Mouse (Mus musculus) monocyte, adult 2 months (primary cell): ENCODE measurements at regions not wholly inside any gene's neighbourhood (a gene's known extent, or its start where the extent isn't known, plus 50 kb on each side); places are given as distances from the start of the nearest gene placed in this dataset.
"Not testable (repeated sequence)": the region's sequence is repeated elsewhere in the genome, so short reads cannot be mapped to it uniquely, and the experiment has no call there.

Experiments
- DNase-seq, 2 experiments: peaks; one replicate each; pipeline ENCODE4 v3.0.0; 2022; ENCODE audit warnings: low spot score in 2 of 2, low read depth in 1 of 2

DNA sequence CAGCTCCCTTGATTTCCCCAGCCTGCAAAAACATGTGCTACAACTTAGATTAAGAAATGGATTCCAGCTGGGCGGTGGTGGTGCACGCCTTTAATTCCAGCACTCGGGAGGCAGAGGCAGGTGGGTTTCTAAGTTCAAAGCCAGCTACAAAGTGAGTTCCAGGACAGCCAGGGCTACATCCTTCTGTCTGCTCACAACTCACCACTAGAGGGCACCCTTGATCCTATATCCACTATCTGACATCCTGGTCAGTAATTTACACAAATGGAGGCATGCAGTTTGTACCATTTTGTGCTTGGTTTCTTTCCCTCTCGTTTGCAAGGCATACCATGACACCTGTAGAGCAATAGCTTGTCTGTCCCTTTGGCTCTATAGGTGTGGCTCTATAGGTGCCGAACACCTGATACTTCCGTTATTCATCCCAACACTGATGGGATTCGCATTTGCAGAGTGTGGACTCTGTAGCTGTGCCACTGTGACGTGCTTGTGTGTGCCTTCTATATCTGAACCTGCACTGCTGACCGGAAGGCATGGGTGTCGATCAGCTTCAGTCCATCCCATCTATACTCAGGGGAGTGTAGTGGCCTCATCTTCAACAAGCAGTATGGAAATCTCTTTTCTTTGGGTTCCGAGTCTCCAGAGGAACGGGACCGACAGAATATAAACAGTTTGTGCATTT lies 108.4 kb upstream of the Spata13 start:
- DNase-seq = peak; percentile 4 to 12

GRCm38 (mm10) chr14:60525979-60526378 lies 107.8 kb upstream of the Spata13 start:
- no peak for DNase-seq

DNA sequence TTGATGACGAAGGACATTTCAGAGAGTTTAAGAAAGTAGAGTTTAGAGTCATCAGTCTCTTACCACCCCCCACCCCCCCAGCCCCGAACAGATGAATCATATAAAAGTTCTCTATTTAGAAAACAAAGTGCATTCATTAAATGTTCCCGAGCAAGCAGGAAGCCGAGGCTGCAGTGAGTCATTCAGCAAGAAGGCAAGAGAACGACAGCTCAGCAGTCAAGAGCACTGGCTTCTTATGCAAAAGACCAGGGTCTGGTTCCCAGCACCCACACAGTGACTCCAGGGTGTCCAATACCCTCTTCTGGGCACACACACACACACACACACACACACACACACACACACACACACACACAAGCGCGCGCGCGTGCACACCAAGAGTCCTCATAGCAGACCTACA lies 107.0 kb upstream of the Spata13 start:
- DNase-seq = no peak

DNA sequence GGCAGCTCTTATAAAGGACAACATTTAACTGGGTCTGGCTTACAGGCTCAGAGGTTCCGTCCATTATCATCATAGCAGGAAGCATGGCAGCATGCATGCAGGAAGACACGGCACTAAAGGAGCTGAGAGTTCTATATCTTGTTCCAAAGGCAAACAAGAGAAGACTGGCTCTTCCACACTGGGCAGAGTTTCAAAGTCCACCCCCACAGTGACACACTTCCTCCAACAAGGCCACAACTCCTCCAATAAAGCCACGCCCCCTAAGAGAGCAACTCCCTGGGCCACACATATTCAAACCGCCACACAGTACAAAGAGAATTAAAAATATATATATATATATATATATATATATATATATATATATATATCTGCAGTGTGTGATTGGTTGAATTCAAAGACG lies 105.8 kb upstream of the Spata13 start:
- no peak for DNase-seq

- no peak for DNase-seq
Measured at GRCm38 (mm10) chr14:60528520-60528919, 105.3 kb upstream of the Spata13 start.

DNA sequence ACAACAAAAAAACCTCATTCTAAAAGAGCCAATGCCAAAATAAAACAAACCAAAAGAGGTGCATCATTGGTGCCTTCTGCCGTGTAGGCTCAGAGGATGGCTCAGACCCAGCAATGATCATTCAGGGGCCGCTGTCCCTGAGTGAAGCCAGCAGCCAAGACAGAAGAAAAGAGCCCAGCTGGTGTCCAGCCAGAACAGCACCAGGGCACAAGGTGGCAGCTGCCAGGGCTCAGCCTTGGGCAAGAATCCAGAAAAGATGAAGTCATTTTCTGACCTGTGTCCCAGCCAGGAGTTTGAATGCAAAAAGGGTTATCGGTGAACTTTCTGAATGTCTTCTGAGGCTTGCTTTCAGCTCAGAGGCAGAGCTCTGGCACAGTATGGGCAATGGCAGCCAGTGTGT lies 104.8 kb upstream of the Spata13 start:
- DNase-seq = no peak

DNA sequence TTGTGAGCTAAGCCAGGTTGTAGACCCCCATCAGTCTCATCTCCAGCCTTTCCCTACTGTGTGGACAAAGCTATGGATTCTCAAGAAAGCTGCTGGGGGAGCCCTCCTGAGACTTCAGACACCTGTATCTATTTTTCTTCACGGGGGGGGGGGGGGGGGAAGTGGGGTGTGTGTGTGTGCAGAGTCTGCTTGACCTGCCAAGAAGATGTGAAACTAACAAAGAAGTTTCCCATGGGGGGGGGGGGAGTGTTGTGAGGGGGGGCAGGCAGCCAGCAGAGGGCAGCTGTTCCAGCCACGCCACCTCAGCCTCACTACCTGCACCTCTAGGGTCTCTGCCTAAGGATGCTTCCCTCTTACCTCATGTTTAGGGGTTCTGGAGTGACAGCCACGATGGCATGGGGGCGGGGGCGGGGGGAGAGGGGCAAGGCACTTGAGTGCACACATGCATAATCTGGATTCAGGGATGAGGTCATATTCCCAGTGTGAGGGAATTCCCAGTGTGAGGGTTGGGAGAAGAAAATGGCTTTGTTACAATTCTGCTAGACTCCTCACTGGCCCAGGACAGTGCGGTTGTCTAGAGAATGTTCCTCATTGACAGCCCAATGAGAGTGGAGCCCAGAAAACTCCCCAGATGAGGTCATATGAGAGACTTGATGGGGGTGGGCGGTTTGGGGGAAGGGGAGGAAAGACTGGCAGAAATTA lies 104.0 kb upstream of the Spata13 start:
- no peak for DNase-seq

DNA sequence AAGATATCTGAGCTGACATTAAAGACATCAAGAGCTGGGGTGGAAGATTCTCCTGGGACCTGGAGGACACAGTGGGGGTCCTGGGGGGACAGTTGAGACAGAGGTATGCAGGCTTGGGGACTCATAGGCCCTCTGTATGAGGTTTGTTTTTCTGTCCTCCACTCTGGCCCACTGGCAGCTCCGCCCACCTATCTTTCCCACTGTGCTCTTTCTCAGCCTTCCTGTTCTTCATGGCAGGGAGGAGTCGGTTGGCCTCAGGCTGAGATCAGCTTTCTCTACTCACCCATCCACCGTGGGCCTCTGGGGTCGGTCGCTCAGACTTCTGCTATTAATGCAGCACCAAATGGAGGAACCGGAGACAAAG lies 103.5 kb upstream of the Spata13 start:
- no peak for DNase-seq

DNA sequence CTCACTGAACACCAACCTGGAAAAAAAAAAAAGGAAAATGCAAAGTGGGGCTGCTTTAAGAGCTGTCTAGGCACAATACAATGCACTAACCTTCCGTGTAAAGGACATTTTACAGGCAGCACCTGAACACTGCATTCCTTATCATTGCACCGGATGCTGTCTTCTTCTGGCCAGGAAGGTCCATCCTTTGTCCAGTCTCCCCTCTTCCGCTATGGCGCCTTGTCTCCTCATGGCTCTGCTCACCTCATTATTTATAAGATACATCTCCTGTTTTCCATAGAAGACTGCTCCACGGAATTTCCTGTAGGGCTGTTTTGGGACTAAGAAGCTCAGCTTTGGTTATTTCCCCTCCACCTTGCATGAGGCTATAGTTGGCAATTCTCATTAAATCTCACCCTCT lies 102.8 kb upstream of the Spata13 start:
- DNase-seq = no peak

- no peak for DNase-seq
Measured at GRCm38 (mm10) chr14:60531766-60532165, 102.0 kb upstream of the Spata13 start.

- DNase-seq = no peak
Measured at GRCm38 (mm10) chr14:60533452-60534224, 100.2 kb upstream of the Spata13 start.

DNA sequence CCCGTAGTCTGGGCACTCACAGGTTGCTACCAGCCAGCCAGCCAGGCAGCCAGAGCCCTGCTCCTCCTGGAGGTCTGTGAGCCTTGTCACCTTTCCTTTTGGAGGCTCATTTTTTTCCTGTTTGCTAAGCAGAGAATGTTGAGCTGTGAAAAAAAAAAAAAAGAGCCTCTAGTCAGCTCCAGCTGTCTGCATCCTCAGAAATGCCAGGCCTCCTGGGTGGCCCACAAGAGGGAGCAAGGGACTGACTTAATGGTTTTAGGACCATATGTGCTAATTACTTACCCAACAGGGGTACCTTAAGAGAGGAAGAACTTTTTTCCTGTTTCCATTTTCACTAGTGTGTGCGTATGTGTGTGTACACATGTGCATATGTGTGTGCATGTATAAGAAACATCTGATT lies 94.8 kb upstream of the Spata13 start:
- DNase-seq = no peak

DNA sequence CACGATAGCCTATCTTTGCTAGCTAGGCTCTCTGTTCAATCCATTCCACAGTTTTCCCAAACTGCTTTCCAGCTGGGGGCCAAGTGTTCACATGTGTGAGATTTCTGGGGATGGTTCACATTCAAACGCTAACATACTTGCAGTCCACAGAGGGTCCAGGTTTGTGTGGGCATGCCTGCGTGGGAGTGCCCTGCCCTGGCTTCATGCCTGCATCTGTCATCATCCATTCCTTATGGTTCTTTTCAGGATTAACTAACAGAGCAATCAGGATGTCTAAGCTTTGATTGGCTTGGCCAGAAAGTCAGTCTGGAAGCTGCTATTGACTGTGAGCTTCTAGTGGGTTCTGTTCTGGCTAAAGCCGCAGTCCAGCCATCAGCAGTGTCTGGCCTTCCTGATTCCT lies 93.7 kb upstream of the Spata13 start:
- DNase-seq = no peak

DNA sequence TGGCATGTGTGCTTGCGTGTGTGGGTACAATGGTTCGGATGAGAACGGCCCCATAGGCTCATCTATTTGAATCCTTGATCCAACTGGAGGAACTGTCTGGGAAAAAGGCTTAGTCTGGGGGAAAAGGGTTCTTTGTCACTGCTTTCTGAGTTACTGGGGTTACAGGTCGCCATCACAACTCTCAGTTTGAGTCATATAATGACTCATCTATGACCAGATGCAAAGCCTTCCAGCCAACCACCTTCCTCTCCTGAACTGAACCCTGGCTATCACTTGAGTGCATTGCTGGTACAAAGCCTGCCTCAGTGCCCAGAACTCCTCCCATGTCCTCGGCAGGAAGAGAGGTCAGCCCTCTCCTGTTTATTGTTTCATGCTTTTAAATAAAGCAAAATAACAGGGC lies 92.2 kb upstream of the Spata13 start:
- no peak for DNase-seq

GRCm38 (mm10) chr14:60544767-60545166 lies 89.0 kb upstream of the Spata13 start:
- DNase-seq = no peak

DNA sequence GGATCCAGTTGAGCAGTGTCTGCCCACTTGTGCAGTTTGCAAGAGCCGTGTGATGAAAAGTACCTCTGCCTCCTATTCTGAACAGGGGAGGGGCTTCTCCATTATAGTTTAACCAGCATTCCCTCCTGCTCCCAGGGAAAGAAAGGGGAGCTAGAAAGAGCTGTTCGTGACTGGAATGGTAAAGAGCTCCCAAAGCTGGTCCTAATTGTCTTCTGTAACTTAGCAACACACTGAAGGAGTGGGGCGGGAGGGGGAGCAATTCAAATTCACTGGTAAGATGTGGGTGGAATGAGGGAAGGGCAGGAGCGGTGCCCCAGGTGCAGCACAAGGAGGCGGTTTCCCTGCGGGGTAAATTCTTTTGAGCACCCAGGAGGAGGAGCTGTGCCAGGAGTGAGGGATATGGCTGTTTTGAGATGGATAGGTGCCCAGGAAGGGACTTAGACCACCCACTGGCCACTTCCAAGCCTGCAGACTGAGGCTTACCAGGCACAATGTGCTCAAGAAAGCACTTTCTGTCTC lies 79.5 kb upstream of the Spata13 start:
- no peak for DNase-seq

DNA sequence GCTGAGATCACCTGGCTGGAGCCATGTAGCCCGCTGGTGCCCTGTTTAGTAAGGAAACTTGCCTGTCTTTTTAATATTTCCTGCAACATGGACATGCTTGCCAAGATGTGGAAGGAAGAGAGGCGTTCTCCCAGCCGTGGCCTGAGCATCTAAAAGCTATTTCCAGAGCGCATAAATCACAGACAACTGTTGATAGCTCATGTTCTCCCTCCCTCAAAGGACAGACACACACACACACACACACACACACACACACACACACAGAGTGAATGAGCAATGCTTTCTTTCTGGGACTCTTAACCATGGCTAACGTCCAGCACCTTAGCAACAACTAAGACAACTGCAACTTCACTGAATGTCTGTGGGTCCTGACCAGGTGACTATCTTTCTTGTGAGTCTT lies 77.3 kb upstream of the Spata13 start:
- DNase-seq = no peak

DNA sequence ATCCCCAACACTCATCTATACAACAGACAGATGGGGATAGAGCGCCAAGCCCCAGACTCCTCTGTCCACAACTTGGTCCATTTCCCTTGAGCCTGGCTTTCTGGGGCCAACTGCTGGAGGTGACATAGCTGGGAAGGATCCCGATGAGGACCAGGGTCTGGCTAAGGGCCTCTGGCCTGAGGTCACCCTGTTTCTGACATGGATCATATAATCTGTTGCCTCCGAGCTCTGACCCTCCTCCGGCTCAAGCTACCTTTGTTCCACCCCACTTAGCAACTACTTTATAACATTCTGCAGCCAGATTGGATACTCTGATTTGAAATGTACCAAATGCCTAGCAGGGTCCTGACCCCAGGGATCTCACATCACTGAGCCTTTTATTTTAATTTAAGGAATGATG lies 76.8 kb upstream of the Spata13 start:
- DNase-seq = no peak

DNA sequence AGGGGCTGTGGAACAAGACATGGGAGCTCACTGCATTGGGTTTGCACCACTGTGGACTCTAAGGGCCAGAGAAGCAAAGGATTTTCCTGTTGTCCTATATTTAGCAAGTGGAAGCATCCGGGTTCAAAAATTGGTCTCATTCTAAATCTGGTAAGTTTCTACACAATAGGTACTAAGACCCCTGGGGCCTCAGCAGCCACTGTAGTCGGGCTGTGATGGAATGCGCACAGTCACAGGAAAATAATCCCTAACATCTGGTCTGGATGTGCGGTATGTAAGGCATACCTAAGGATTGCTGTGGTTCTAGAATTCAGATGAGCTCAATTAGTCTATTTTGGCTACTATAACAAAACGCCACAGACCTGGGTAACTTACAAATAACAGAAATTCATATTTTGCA lies 74.4 kb upstream of the Spata13 start:
- DNase-seq = no peak

DNA sequence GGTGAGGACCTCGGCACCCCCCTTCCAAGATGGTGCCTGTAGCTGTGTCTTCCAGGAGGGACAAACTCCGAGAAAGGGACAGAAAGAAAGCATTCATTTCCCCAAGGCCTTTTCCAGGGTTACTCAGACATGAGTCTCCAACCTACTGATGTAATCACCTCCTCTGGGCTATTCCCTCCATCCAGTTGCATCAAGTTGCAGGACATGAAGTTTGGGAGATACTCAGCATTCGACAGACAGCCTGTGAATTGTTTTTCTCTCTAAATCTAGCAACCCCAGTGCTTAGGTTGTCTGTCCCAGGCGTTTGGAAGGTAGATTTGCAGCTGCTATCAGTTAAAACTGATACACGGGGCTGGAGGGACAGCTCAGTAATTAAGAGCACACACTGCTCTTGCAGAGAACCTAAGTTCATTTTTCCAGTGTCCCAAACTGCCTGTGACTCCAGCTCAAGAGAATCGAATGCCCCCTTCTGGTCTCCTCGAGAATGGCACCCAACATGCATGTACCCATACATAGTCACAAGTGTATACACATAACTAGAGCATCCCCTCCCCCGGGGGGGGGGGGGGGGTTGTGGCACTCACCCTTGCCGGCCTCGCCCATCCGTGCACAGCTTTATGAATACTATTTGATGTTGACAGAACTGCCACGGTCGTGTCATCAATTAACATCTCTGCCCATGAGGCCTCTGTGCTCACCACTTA lies 73.8 kb upstream of the Spata13 start:
- DNase-seq = no peak

DNA sequence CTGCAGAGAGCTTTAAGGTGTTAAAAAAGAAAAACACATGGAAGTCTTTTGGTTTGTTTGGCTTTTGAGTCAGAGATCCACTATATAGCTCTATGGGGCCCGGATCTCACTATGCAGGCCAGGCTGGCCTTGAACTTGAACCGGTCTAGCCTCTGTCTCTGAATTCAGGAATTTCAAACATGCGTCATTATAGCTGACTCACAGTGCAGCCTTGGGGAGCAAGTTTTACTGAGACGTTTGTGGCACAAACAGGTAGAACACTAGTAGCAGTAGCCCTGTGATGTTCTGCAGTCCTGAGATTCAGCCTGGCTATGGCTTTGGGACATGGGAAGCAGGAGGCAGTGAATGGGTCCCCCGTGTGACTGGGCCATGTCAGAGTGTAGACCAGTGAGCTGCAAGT lies 57.5 kb upstream of the Spata13 start:
- no peak for DNase-seq

GRCm38 (mm10) chr14:60580131-60580530 lies 53.7 kb upstream of the Spata13 start:
- DNase-seq = not testable (repeated sequence)
